Mouse (Mus musculus): Measurements from ENCODE around the gene Grik5. TPM values are rescaled to one million over a fixed set of nuclear protein-coding genes. Genes with fewer than 3 reads are reported as not detected.

Grik5 gene
- 12.4 and 15.0 TPM in 2 replicates for polyA plus RNA-seq (2016; fragmentation: Nextera tagmentation; extraction: Ambion mirVana)

GRCm38 (mm10) chr7:25071979-25072715 is at the start of gene Grik5, which contains the start of gene Zfp574:
Grik5 (minus strand) TSS chr7:25072346.
Zfp574 (plus strand) TSS chr7:25072567.
- Histone ChIP-seq H3K9ac (replicated peaks) (peak within 1 kb of the TSS; percentile 91), H3K4me3 (replicated peaks) (peak within 1 kb of the TSS; percentile 77), H3K4me2 (peak within 1 kb of the TSS; percentile 94), H3K4me1 (replicated peaks) (peaks cover 40% of the 10 kb centered on the region), H3K9me3 (no peaks in the 10 kb centered on the region), H3K27me3 (no peaks in the 10 kb centered on the region), H3K36me3 (peaks cover 24% of the 10 kb centered on the region), H3K27ac (peak within 1 kb of the TSS; percentile 94)
- ATAC-seq (ENCODE audit: insufficient number of reproducible peaks, insufficient read depth, low FRiP score, low TSS enrichment, low read depth), result no peak
- WGBS, result 0% methylated on average over 21 of the region's 28 CpGs

DNA sequence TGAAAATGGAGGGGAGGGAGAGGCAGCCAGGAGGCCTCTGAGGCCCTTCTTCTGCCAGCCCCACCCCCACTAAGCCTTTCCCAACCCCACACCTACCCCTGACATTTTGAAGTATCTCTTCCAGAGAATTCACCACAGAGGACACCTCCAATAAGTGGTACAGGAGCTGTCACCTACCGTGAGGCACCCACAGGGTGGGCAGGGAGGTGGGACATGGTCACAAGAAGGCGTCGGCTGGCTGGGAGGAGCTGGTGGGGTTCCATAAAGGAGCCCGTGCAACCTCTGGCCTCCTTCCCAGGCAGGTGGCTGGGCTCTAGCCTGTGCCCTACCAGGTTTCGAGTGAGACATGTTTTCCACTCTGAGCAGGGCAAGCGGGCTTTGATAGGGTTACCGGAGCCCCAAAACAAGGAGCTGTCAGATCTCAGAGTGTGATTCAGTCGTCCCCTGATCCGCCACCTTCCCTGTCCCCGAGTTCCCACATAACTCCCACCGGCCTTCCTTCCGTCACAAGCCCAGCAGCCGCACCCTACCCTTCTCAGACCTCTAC is 49.2 kb upstream of the Grik5 start:
- 0 out of 2 replicates have a peak, but pooled peaks cover 2% of the 10 kb centered on the region for H3K4me1 ChIP-seq (replicated peaks)
- 62% methylated on average over 13 of the region's 13 CpGs for whole genome bisulfite sequencing
- no peak overlapping the region for H3K27ac ChIP-seq

GRCm38 (mm10) chr7:25120061-25120834 is 48.1 kb upstream of the Grik5 start:
- no peak overlapping the region for H3K4me3 ChIP-seq (replicated peaks)
- no peak overlapping the region for H3K4me2 ChIP-seq
- no peak overlapping the region for H3K9ac ChIP-seq (replicated peaks)
- 62% methylated on average over 15 of the region's 25 CpGs for WGBS
- peaks cover 24% of the 10 kb centered on the region for H3K27me3 ChIP-seq
- H3K36me3 ChIP-seq, result no peaks in the 10 kb centered on the region
- ATAC-seq (ENCODE audit: insufficient number of reproducible peaks, insufficient read depth, low FRiP score, low TSS enrichment, low read depth), result no peak
- no peak overlapping the region for H3K27ac ChIP-seq
- H3K4me1 ChIP-seq (replicated peaks), result peaks cover 6% of the 10 kb centered on the region; the same call in 1 of the 2 replicates
- H3K9me3 ChIP-seq, result no peaks in the 10 kb centered on the region

More for the DNA sequence above, 49.2 kb upstream of the Grik5 start:
- no peaks in the 10 kb centered on the region for H3K36me3 ChIP-seq
- H3K4me2 ChIP-seq, result no peak overlapping the region
- ATAC-seq (ENCODE audit: insufficient number of reproducible peaks, insufficient read depth, low FRiP score, low TSS enrichment, low read depth), result no peak
- no peak overlapping the region for H3K4me3 ChIP-seq (replicated peaks)
- H3K27me3 ChIP-seq, result peaks cover 14% of the 10 kb centered on the region
- H3K9ac ChIP-seq (replicated peaks), result no peak overlapping the region
- H3K9me3 ChIP-seq, result no peaks in the 10 kb centered on the region

GRCm38 (mm10) chr7:25112956-25113603 is 40.9 kb upstream of the Grik5 start:
- Histone ChIP-seq H3K4me1 (replicated peaks) (peaks cover 4% of the 10 kb centered on the region; the same call in 1 of the 2 replicates), H3K9me3 (no peaks in the 10 kb centered on the region), H3K4me3 (replicated peaks) (no peak overlapping the region), H3K27ac (no peak overlapping the region), H3K9ac (replicated peaks) (no peak overlapping the region), H3K4me2 (no peak overlapping the region), H3K27me3 (peaks cover 21% of the 10 kb centered on the region), H3K36me3 (no peaks in the 10 kb centered on the region)
- ATAC-seq (ENCODE audit: insufficient number of reproducible peaks, insufficient read depth, low FRiP score, low TSS enrichment, low read depth), result no peak
- 87% methylated on average over 16 of the region's 16 CpGs for WGBS

DNA sequence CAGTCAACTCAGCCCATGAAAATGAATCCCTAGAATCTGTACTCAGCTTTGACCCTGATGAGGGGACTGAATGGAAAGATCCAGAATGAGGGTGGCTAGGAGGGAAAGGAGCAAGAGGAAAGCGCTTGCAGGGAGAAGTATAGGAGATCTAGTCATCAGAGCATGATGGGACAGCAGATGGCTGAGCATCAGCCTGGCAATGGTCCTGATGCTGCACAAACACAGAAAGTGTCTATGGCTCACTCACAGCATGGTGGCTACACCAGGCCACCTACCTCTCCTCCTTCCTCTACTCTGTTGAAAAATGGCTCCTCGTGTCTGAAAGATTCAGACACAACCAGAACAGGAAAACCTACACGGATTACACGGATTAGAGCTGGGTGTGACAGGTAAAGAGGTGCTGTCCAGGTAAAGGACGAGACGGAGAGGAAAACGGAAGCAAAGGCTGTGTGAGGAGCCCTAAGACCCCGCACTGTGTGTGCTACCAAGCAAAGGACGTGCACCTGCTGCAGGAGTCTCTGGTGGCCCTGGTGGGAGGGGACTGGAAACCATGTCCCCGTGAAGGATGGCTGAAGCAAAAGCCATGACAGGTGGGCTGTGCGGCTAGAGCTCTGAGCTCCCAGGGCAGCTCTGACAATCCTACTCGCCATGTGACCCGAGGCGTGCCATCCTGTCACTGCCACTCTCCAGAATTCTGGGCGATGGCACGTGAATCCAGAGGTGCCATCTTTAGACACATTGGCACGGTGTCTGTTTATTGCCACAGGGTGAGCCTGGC is 40.2 kb upstream of the Grik5 start:
- peaks cover 21% of the 10 kb centered on the region for H3K27me3 ChIP-seq
- 84% methylated on average over 17 of the region's 17 CpGs for WGBS
- no peak for ATAC-seq (ENCODE audit: insufficient number of reproducible peaks, insufficient read depth, low FRiP score, low TSS enrichment, low read depth)
- no peak overlapping the region for H3K9ac ChIP-seq (replicated peaks)
- no peak overlapping the region for H3K4me2 ChIP-seq
- H3K9me3 ChIP-seq, result no peaks in the 10 kb centered on the region
- H3K4me3 ChIP-seq (replicated peaks), result no peak overlapping the region
- no peak overlapping the region for H3K27ac ChIP-seq
- no peaks in the 10 kb centered on the region for H3K36me3 ChIP-seq
- peaks cover 4% of the 10 kb centered on the region; the same call in 1 of the 2 replicates for H3K4me1 ChIP-seq (replicated peaks)

DNA sequence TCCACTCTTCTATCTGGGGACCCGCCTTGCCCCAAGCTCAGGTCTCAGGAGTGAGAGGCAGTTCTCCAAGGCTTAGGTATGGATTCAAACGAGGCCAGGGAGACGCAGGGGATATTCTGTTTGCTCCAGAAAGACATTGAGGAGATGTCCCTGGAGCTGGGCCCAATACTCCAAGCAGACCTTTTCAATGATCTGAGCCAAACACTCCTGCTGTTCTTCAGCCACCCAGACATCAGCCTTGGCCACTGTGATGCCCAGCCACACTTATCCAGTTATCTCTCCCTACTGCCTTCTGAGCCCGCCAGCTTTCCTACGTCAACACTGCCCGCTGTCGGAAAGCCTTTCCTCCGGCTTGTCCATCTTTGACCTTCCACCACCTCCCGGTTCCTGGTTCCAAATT is 38.2 kb upstream of the Grik5 start:
- no peak overlapping the region for H3K4me3 ChIP-seq (replicated peaks)
- no peaks in the 10 kb centered on the region for H3K9me3 ChIP-seq
- ATAC-seq (ENCODE audit: insufficient number of reproducible peaks, insufficient read depth, low FRiP score, low TSS enrichment, low read depth), result no peak
- H3K9ac ChIP-seq (replicated peaks), result no peak overlapping the region
- 88% methylated on average over 9 of the region's 9 CpGs for WGBS
- no peak overlapping the region for H3K4me2 ChIP-seq
- H3K27ac ChIP-seq, result no peak overlapping the region
- peaks cover 5% of the 10 kb centered on the region for H3K4me1 ChIP-seq (replicated peaks)
- no peaks in the 10 kb centered on the region for H3K36me3 ChIP-seq
- H3K27me3 ChIP-seq, result peaks cover 6% of the 10 kb centered on the region

- Histone ChIP-seq H3K4me1 (replicated peaks) (peaks cover 4% of the 10 kb centered on the region), H3K9me3 (no peaks in the 10 kb centered on the region), H3K36me3 (no peaks in the 10 kb centered on the region), H3K4me2 (no peak overlapping the region), H3K27ac (no peak overlapping the region), H3K9ac (replicated peaks) (no peak overlapping the region), H3K4me3 (replicated peaks) (no peak overlapping the region), H3K27me3 (no peaks in the 10 kb centered on the region; the same call in 1 of the 2 replicates)
- no peak for ATAC-seq (ENCODE audit: insufficient number of reproducible peaks, insufficient read depth, low FRiP score, low TSS enrichment, low read depth)
- 77% methylated on average over 12 of the region's 12 CpGs for WGBS
These were observed 37.2 kb upstream of the Grik5 start for GRCm38 (mm10) chr7:25109355-25109754.

DNA sequence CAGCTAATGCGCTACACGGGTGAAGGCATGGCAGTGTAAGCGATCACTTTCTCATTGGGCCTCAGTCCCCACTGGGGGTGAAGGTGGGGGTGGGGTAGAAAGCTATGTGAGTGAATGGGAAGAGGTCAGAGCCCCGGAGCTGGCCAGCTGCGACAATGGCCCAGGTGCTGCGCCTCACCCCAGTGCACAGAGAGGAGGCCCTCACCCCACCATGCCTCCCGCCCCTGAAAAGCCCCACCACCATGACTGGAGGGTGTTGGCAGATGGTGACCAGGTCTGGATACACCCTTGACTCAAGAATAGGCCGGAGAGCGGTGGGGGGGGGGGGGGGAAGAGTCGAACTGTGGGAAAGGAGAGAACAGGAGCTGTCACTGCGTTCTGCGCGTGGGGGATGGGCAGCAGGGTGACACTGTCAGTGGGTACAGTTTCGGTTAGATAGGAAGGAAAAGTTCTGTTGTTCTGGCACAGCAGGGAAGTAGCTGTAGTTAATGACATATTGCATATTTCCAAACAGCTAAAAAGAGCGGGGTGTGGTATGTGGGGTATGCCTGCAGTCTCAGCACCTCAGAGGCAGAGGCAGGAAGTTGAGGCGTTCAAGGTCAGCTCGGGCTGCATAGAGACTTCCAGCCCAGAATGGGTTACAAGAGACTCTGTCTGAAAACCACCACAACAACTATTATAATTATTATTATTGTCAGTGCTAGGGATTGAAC is 34.8 kb upstream of the Grik5 start:
- H3K9me3 ChIP-seq, result no peaks in the 10 kb centered on the region
- ATAC-seq (ENCODE audit: insufficient number of reproducible peaks, insufficient read depth, low FRiP score, low TSS enrichment, low read depth), result no peak
- H3K9ac ChIP-seq (replicated peaks), result no peak overlapping the region
- peaks cover 4% of the 10 kb centered on the region for H3K4me1 ChIP-seq (replicated peaks)
- H3K4me2 ChIP-seq, result no peak overlapping the region
- H3K4me3 ChIP-seq (replicated peaks), result no peak overlapping the region
- 60% methylated on average over 15 of the region's 17 CpGs for WGBS
- no peaks in the 10 kb centered on the region for H3K36me3 ChIP-seq
- no peaks in the 10 kb centered on the region; the same call in 1 of the 2 replicates for H3K27me3 ChIP-seq
- H3K27ac ChIP-seq, result no peak overlapping the region

DNA sequence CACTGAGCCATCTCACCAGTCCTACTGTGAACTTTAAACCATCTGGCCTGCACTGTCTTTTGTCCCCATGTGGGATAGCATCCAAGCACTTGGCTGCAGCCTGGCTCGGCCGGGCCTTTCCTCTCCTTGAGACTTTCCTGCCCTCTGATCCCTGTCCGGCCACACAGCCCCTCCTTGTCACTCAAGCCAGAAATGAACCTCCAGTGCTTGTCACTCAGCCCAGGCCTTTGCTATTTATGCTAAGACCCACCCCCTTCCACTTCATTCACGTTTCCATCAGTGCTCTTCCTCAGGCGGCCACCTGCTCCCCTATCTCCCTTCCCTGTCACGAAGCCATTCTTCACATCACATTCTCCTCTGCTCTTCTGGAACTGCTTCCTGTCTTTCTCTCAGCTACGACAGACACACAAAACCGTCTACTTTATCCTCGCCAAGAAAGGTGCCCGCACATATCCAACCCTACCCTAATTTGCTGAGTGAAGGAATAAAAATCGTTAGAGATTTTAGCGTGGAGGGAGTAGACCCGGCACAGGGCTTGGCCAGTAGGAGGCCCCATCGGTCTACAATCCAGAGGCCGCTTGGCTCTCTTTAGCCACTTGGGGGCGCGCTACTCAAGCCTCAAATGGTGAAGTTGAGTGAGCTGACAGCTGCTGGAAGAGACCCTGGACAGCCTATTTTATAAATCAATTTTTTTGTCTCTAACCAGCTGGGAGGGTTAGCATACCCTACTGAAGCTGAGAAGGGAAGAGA is 33.4 kb upstream of the Grik5 start:
- peaks cover 4% of the 10 kb centered on the region for H3K4me1 ChIP-seq (replicated peaks)
- H3K27me3 ChIP-seq, result no peaks in the 10 kb centered on the region; the same call in 1 of the 2 replicates
- ATAC-seq (ENCODE audit: insufficient number of reproducible peaks, insufficient read depth, low FRiP score, low TSS enrichment, low read depth), result no peak
- no peaks in the 10 kb centered on the region for H3K9me3 ChIP-seq
- WGBS, result 23% methylated on average over 17 of the region's 17 CpGs
- no peak overlapping the region for H3K4me3 ChIP-seq (replicated peaks)
- no peak overlapping the region for H3K9ac ChIP-seq (replicated peaks)
- no peak overlapping the region for H3K4me2 ChIP-seq
- no peaks in the 10 kb centered on the region for H3K36me3 ChIP-seq
- no peak overlapping the region for H3K27ac ChIP-seq

All from limb, embryonic 12.5 days (tissue).